Mouse (Mus musculus): ENCODE measurements around the gene Arhgef40. TPM values are rescaled to one million over a fixed set of nuclear protein-coding genes. Genes with fewer than 3 reads are reported as not detected.

Gene Arhgef40
- polyA plus RNA-seq, 1 experiment from 2014 or later = 59.6 TPM

- H3K36me3 ChIP-seq (ENCODE audit: control insufficient read depth, insufficient read depth, low read length) = peaks cover 68% of the 10 kb centered on the region
- ATAC-seq (ENCODE audit: insufficient number of reproducible peaks, insufficient read depth, low FRiP score, low read depth) = no peak
- 86% methylated on average over 12 of the region's 12 CpGs for WGBS
Observed at GRCm38 (mm10) chr14:51988731-51989130, 4.2 kb downstream of the Arhgef40 start.

GRCm38 (mm10) chr14:51989461-51989970 lies 5.0 kb downstream of the Arhgef40 start:
- Histone ChIP-seq H3K4me3 (ENCODE audit: control insufficient read depth in 1 of 2, insufficient read depth in 1 of 2, low read depth in 1 of 2, low read length in 2 of 2) (no peak overlapping the region), H3K9ac (ENCODE audit: low read length) (no peak overlapping the region), H3K4me1 (ENCODE audit: control insufficient read depth in 2 of 2, insufficient read depth in 2 of 2, low read length in 2 of 2) (peaks cover 2 to 12% of the 10 kb centered on the region in 2 experiments; a peak in 3 of 4 replicates), H3K27me3 (ENCODE audit: control insufficient read depth, insufficient read depth, low read length) (no peaks in the 10 kb centered on the region), H3K4me2 (ENCODE audit: low read length) (no peak overlapping the region), H3K36me3 (ENCODE audit: control insufficient read depth, insufficient read depth, low read length) (peaks cover 76% of the 10 kb centered on the region), H3K27ac (replicated peaks in 1 of 2; ENCODE audit: control insufficient read depth in 1 of 2, insufficient read depth in 1 of 2, low read depth in 2 of 2, low read length in 2 of 2) (no peak overlapping the region), H3K9me3 (ENCODE audit: control insufficient read depth, low read length) (no peaks in the 10 kb centered on the region)
- WGBS = 72% methylated on average over 12 of the region's 12 CpGs
- ATAC-seq (ENCODE audit: insufficient number of reproducible peaks, insufficient read depth, low FRiP score, low read depth) = no peak

More at GRCm38 (mm10) chr14:51988731-51989130, 4.2 kb downstream of the Arhgef40 start:
- Histone ChIP-seq H3K9me3 (ENCODE audit: control insufficient read depth, low read length) (no peaks in the 10 kb centered on the region), H3K4me3 (ENCODE audit: control insufficient read depth in 1 of 2, insufficient read depth in 1 of 2, low read depth in 1 of 2, low read length in 2 of 2) (no peak overlapping the region), H3K27ac (replicated peaks in 1 of 2; ENCODE audit: control insufficient read depth in 1 of 2, insufficient read depth in 1 of 2, low read depth in 2 of 2, low read length in 2 of 2) (no peak overlapping the region), H3K27me3 (ENCODE audit: control insufficient read depth, insufficient read depth, low read length) (no peaks in the 10 kb centered on the region), H3K9ac (ENCODE audit: low read length) (no peak overlapping the region), H3K4me1 (ENCODE audit: control insufficient read depth in 2 of 2, insufficient read depth in 2 of 2, low read length in 2 of 2) (peaks cover 2 to 18% of the 10 kb centered on the region in 2 experiments; a peak in 3 of 4 replicates), H3K4me2 (ENCODE audit: low read length) (no peak overlapping the region)

- ATAC-seq (ENCODE audit: insufficient number of reproducible peaks, insufficient read depth, low FRiP score, low read depth) = no peak
- Histone ChIP-seq H3K27me3 (ENCODE audit: control insufficient read depth, insufficient read depth, low read length) (no peaks in the 10 kb centered on the region), H3K4me1 (ENCODE audit: control insufficient read depth in 2 of 2, insufficient read depth in 2 of 2, low read length in 2 of 2) (no peaks in the 10 kb centered on the region), H3K4me3 (ENCODE audit: control insufficient read depth in 1 of 2, insufficient read depth in 1 of 2, low read depth in 1 of 2, low read length in 2 of 2) (no peak overlapping the region), H3K4me2 (ENCODE audit: low read length) (no peak overlapping the region), H3K36me3 (ENCODE audit: control insufficient read depth, insufficient read depth, low read length) (peaks cover 98% of the 10 kb centered on the region), H3K9ac (ENCODE audit: low read length) (no peak overlapping the region), H3K27ac (replicated peaks in 1 of 2; ENCODE audit: control insufficient read depth in 1 of 2, insufficient read depth in 1 of 2, low read depth in 2 of 2, low read length in 2 of 2) (no peak overlapping the region), H3K9me3 (ENCODE audit: control insufficient read depth, low read length) (no peaks in the 10 kb centered on the region)
- 78% methylated on average over 4 of the region's 4 CpGs for WGBS
Observed at GRCm38 (mm10) chr14:51994453-51994852, 9.9 kb downstream of the Arhgef40 start.

GRCm38 (mm10) chr14:51995219-51995871 lies 10.8 kb downstream of the Arhgef40 start:
- WGBS = 76% methylated on average over 12 of the region's 12 CpGs

GRCm38 (mm10) chr14:51996231-51996841 lies 11.8 kb downstream of the Arhgef40 start:
- H3K4me1 ChIP-seq (ENCODE audit: control insufficient read depth in 2 of 2, insufficient read depth in 2 of 2, low read length in 2 of 2) = no peaks in the 10 kb centered on the region
- H3K9ac ChIP-seq (ENCODE audit: low read length) = no peak overlapping the region
- H3K27ac ChIP-seq (replicated peaks in 1 of 2; ENCODE audit: control insufficient read depth in 1 of 2, insufficient read depth in 1 of 2, low read depth in 2 of 2, low read length in 2 of 2) = no peak overlapping the region
- 85% methylated on average over 13 of the region's 13 CpGs for WGBS
- no peak overlapping the region for H3K4me3 ChIP-seq (ENCODE audit: control insufficient read depth in 1 of 2, insufficient read depth in 1 of 2, low read depth in 1 of 2, low read length in 2 of 2)
- no peaks in the 10 kb centered on the region for H3K9me3 ChIP-seq (ENCODE audit: control insufficient read depth, low read length)
- H3K36me3 ChIP-seq (ENCODE audit: control insufficient read depth, insufficient read depth, low read length) = peaks cover 96% of the 10 kb centered on the region
- no peak for ATAC-seq (ENCODE audit: insufficient number of reproducible peaks, insufficient read depth, low FRiP score, low read depth)
- no peak overlapping the region for H3K4me2 ChIP-seq (ENCODE audit: low read length)
- no peaks in the 10 kb centered on the region for H3K27me3 ChIP-seq (ENCODE audit: control insufficient read depth, insufficient read depth, low read length)

More at GRCm38 (mm10) chr14:51995219-51995871, 10.8 kb downstream of the Arhgef40 start:
- H3K4me3 ChIP-seq (ENCODE audit: control insufficient read depth in 1 of 2, insufficient read depth in 1 of 2, low read depth in 1 of 2, low read length in 2 of 2) = no peak overlapping the region
- H3K4me2 ChIP-seq (ENCODE audit: low read length) = no peak overlapping the region
- ATAC-seq (ENCODE audit: insufficient number of reproducible peaks, insufficient read depth, low FRiP score, low read depth) = no peak
- peaks cover 98% of the 10 kb centered on the region for H3K36me3 ChIP-seq (ENCODE audit: control insufficient read depth, insufficient read depth, low read length)
- H3K9me3 ChIP-seq (ENCODE audit: control insufficient read depth, low read length) = no peaks in the 10 kb centered on the region
- H3K27me3 ChIP-seq (ENCODE audit: control insufficient read depth, insufficient read depth, low read length) = no peaks in the 10 kb centered on the region
- H3K4me1 ChIP-seq (ENCODE audit: control insufficient read depth in 2 of 2, insufficient read depth in 2 of 2, low read length in 2 of 2) = no peaks in the 10 kb centered on the region
- no peak overlapping the region for H3K27ac ChIP-seq (replicated peaks in 1 of 2; ENCODE audit: control insufficient read depth in 1 of 2, insufficient read depth in 1 of 2, low read depth in 2 of 2, low read length in 2 of 2)
- H3K9ac ChIP-seq (ENCODE audit: low read length) = no peak overlapping the region

- peaks cover 95% of the 10 kb centered on the region for H3K36me3 ChIP-seq (ENCODE audit: control insufficient read depth, insufficient read depth, low read length)
- no peak overlapping the region for H3K4me3 ChIP-seq (ENCODE audit: control insufficient read depth in 1 of 2, insufficient read depth in 1 of 2, low read depth in 1 of 2, low read length in 2 of 2)
- no peaks in the 10 kb centered on the region for H3K9me3 ChIP-seq (ENCODE audit: control insufficient read depth, low read length)
- no peak overlapping the region for H3K27ac ChIP-seq (replicated peaks in 1 of 2; ENCODE audit: control insufficient read depth in 1 of 2, insufficient read depth in 1 of 2, low read depth in 2 of 2, low read length in 2 of 2)
- WGBS = 58% methylated on average over 17 of the region's 17 CpGs
- H3K4me1 ChIP-seq (ENCODE audit: control insufficient read depth in 2 of 2, insufficient read depth in 2 of 2, low read length in 2 of 2) = no peaks in the 10 kb centered on the region
- no peaks in the 10 kb centered on the region for H3K27me3 ChIP-seq (ENCODE audit: control insufficient read depth, insufficient read depth, low read length)
- no peak overlapping the region for H3K9ac ChIP-seq (ENCODE audit: low read length)
- ATAC-seq (ENCODE audit: insufficient number of reproducible peaks, insufficient read depth, low FRiP score, low read depth) = no peak
- H3K4me2 ChIP-seq (ENCODE audit: low read length) = no peak overlapping the region
Observed at GRCm38 (mm10) chr14:51996866-51997265, 12.3 kb downstream of the Arhgef40 start.

- Histone ChIP-seq H3K4me2 (ENCODE audit: low read length) (no peak overlapping the region), H3K36me3 (ENCODE audit: control insufficient read depth, insufficient read depth, low read length) (peaks cover 95% of the 10 kb centered on the region), H3K4me3 (ENCODE audit: control insufficient read depth in 1 of 2, insufficient read depth in 1 of 2, low read depth in 1 of 2, low read length in 2 of 2) (no peak overlapping the region), H3K9me3 (ENCODE audit: control insufficient read depth, low read length) (no peaks in the 10 kb centered on the region), H3K27me3 (ENCODE audit: control insufficient read depth, insufficient read depth, low read length) (no peaks in the 10 kb centered on the region), H3K9ac (ENCODE audit: low read length) (no peak overlapping the region), H3K4me1 (ENCODE audit: control insufficient read depth in 2 of 2, insufficient read depth in 2 of 2, low read length in 2 of 2) (no peaks in the 10 kb centered on the region), H3K27ac (replicated peaks in 1 of 2; ENCODE audit: control insufficient read depth in 1 of 2, insufficient read depth in 1 of 2, low read depth in 2 of 2, low read length in 2 of 2) (no peak overlapping the region)
- WGBS = 81% methylated on average over 14 of the region's 14 CpGs
- no peak for ATAC-seq (ENCODE audit: insufficient number of reproducible peaks, insufficient read depth, low FRiP score, low read depth)
Observed at GRCm38 (mm10) chr14:51997483-51997882, 13.0 kb downstream of the Arhgef40 start.

All from heart, embryonic 14.5 days (tissue).